Mouse (Mus musculus) lung, postnatal 0 days (tissue): ENCODE data around the gene Trabd.

Source experiments
- CTCF ChIP-seq: IDR thresholded peaks from 2 replicates; pipeline ENCODE4 v1.5.1; 2016; ENCODE audit warnings: antibody characterized with exemption, mild to moderate bottlenecking
- EP300 ChIP-seq: IDR thresholded peaks from 2 replicates; pipeline ENCODE4 v1.6.1; 2016; ENCODE audit warnings: antibody characterized with exemption, mild to moderate bottlenecking, control low read depth

DNA sequence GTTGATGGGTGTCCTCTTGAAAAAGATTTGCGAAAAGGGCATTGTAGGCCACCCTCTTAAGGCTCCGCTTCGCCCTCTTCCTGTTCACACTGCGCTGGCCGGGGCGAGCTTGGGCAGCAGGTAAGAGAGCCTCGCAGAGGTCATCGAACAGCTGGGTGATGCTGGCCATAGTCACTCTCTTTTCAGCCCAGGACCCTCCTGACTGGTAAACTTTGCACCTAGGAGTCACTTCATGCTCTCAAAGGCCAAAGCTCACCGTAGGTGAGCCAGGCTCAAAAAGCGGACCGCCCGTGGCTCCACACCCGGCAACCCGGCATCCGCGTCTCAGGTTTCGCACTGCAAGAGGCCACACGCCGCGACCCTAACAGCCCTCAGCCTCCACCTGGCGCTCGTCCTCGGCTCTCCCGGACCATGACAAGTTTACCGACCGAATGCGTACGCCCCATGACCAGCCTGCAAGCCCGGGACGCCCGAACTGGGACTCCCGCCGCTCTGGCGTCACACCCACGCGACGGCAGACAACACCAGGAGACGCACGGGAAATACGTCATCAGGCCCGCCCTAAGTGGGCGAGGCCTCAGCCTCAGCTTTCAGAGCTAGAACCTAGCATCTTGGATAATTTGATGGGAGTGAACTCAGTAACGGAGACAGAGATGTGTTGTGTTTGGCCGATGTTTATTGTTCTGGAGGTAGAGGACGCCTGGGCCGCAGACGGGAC is 47.9 kb downstream of the Trabd start, which contains the start of gene Tubgcp6:
- TF ChIP-seq EP300 (peak; percentile 42; the same call in 1 of the 2 replicates), CTCF (no peak)
